14 mouse cellular contexts compared by ENCODE assay signal in the genomic region with DNA sequence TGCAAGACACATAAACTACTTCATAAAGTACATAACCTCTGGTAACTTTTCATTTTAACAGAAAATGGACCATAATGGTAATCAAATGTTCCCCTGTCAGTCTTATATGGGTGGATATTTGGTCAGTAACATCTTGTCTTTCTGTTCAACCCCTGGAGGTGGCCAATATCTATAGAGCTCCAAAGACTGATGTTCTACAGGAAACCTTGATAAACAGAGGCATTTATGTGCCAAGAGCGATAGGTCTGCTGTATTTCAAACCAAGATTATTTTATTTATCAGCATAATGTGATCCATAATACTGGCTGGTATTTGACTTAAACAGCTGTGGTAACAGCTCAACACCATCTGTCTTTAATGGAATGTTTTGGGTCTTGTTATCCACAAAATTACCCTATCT.
"Had no signal": no experiment of that assay in that cellular context is flagged by ENCODE, and none has a peak within 500 bp of the region (broad histone marks: within the 10 kb centered on the region; RNA-seq: fewer than 3 reads in every experiment).

No protein-coding gene starts in this region.

- ATAC-seq: hindbrain, embryonic 16.5 days; inflammation-experienced regulatory T-cells, adult 6 months; intestine, postnatal 0 days; lung, postnatal 0 days had no signal

- H3K9ac ChIP-seq: stomach, embryonic 15.5 days had no signal

- H3K9me3 ChIP-seq: limb, embryonic 10.5 days; stomach, embryonic 15.5 days had no signal

- DNase-seq: kidney, adult 9 months; kidney, postnatal 14 days; lung, adult 2 months; lung, postnatal 36 days; thymus, adult 2 months; thymus, postnatal 25 days had no signal

- H3K36me3 ChIP-seq: limb, embryonic 10.5 days; stomach, embryonic 15.5 days had no signal

- H3K4me3 ChIP-seq: left cerebral cortex, adult 2 months; limb, embryonic 10.5 days; stomach, embryonic 15.5 days had no signal

- H3K4me2 ChIP-seq: midbrain, embryonic 11.5 days; stomach, embryonic 15.5 days had no signal

- H3K27ac ChIP-seq: left cerebral cortex, adult 2 months; limb, embryonic 10.5 days; stomach, embryonic 15.5 days had no signal

- H3K4me1 ChIP-seq: limb, embryonic 10.5 days; stomach, embryonic 15.5 days had no signal

- H3K27me3 ChIP-seq: stomach, embryonic 15.5 days had no signal
